Mouse (Mus musculus): Measurements from ENCODE around the gene Lgals2. TPM values are rescaled to one million over a fixed set of nuclear protein-coding genes. Genes with fewer than 3 reads are reported as not detected.

The Lgals2 gene
- polyA plus RNA-seq, 1 experiment from 2014 or later: not detected

DNA sequence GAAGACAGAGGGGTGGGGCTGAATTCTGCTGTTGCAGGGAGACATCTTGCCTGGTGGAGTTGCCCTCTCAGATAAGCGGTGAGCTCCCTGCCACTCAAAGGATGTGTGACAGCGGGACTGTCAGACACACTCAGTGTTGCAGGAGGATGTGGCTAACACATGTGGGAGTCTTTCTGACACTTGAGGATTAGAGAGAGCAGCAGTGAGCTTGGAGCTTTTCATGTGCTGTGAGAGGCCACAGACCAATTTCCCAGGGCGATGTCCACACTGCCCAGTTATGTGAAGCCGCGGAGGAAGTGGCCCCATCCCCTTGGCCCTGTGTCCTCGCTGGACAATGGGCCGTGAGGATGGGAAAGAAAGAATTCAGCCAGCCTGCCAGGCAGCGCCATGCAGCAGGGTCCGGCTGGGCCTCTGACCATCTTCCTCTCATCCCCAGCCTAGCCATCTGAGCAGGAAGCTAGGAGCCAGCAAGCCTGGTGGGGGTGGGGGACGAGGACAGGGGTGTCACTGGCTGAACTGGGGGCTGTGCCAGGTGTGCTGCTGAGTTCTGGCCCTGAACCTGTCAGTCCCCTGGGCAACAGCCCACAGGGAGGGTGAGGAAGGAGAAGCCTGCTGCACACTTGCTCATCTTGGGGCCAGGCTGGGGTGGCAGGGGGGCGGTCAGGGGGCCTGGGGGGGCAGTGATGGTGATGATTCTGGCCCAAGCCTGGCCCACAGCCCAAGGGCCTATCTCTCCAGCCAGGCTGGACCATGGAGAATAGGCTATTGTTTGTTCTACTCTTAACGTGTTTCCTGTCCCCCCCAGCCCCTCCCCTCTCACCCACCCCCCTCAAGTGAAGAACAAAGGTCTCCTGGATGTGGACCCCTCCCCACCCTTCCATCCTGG, 19.9 kb downstream of the Lgals2 start:
- peak overlapping the region; percentile 62 for H3K27ac ChIP-seq (ENCODE audit: low read depth, low read length)
- H3K4me3 ChIP-seq (ENCODE audit: low read depth, low read length): no peak overlapping the region
- peaks cover 16% of the 10 kb centered on the region; the same call in 1 of the 2 replicates for H3K4me1 ChIP-seq (ENCODE audit: control insufficient read depth, insufficient read depth, low read length)
- H3K9ac ChIP-seq (replicated peaks; ENCODE audit: low read depth, low read length): no peak overlapping the region
- H3K9me3 ChIP-seq (ENCODE audit: control insufficient read depth, low read length): no peaks in the 10 kb centered on the region
- WGBS: 7% methylated on average over 12 of the region's 12 CpGs
- no peak overlapping the region for H3K4me2 ChIP-seq (ENCODE audit: low read depth, low read length)
- no peaks in the 10 kb centered on the region for H3K27me3 ChIP-seq (ENCODE audit: control insufficient read depth, insufficient read depth, low read length)
- no peak for ATAC-seq (ENCODE audit: low read depth)
- no peaks in the 10 kb centered on the region for H3K36me3 ChIP-seq (ENCODE audit: control insufficient read depth, insufficient read depth, low read length)

GRCm38 (mm10) chr15:78834233-78835005, 20.9 kb downstream of the Lgals2 start:
- Histone ChIP-seq H3K27ac (ENCODE audit: low read depth, low read length) (no peak overlapping the region), H3K4me1 (ENCODE audit: control insufficient read depth, insufficient read depth, low read length) (peaks cover 8% of the 10 kb centered on the region; the same call in 1 of the 2 replicates), H3K4me2 (ENCODE audit: low read depth, low read length) (no peak overlapping the region), H3K36me3 (ENCODE audit: control insufficient read depth, insufficient read depth, low read length) (no peaks in the 10 kb centered on the region), H3K9me3 (ENCODE audit: control insufficient read depth, low read length) (no peaks in the 10 kb centered on the region), H3K9ac (replicated peaks; ENCODE audit: low read depth, low read length) (no peak overlapping the region), H3K4me3 (ENCODE audit: low read depth, low read length) (no peak overlapping the region), H3K27me3 (ENCODE audit: control insufficient read depth, insufficient read depth, low read length) (no peaks in the 10 kb centered on the region)
- WGBS: 45% methylated on average over 10 of the region's 10 CpGs
- ATAC-seq (ENCODE audit: low read depth): no peak

- no peaks in the 10 kb centered on the region for H3K27me3 ChIP-seq (ENCODE audit: control insufficient read depth, insufficient read depth, low read length)
- ATAC-seq (ENCODE audit: low read depth): no peak
- no peak overlapping the region for H3K4me2 ChIP-seq (ENCODE audit: low read depth, low read length)
- no peaks in the 10 kb centered on the region for H3K9me3 ChIP-seq (ENCODE audit: control insufficient read depth, low read length)
- H3K9ac ChIP-seq (replicated peaks; ENCODE audit: low read depth, low read length): no peak overlapping the region
- no peak overlapping the region for H3K27ac ChIP-seq (ENCODE audit: low read depth, low read length)
- H3K4me1 ChIP-seq (ENCODE audit: control insufficient read depth, insufficient read depth, low read length): peaks cover 6% of the 10 kb centered on the region; the same call in 1 of the 2 replicates
- 98% methylated on average over 3 of the region's 3 CpGs for WGBS
- H3K36me3 ChIP-seq (ENCODE audit: control insufficient read depth, insufficient read depth, low read length): no peaks in the 10 kb centered on the region
- no peak overlapping the region for H3K4me3 ChIP-seq (ENCODE audit: low read depth, low read length)
Measured at GRCm38 (mm10) chr15:78833582-78833981, 21.7 kb downstream of the Lgals2 start.

- no peaks in the 10 kb centered on the region for H3K36me3 ChIP-seq (ENCODE audit: control insufficient read depth, insufficient read depth, low read length)
- H3K27me3 ChIP-seq (ENCODE audit: control insufficient read depth, insufficient read depth, low read length): no peaks in the 10 kb centered on the region
- H3K4me1 ChIP-seq (ENCODE audit: control insufficient read depth, insufficient read depth, low read length): peaks cover 6% of the 10 kb centered on the region; the same call in 1 of the 2 replicates
- H3K27ac ChIP-seq (ENCODE audit: low read depth, low read length): peak overlapping the region; percentile 73
- H3K4me2 ChIP-seq (ENCODE audit: low read depth, low read length): no peak overlapping the region
- H3K9me3 ChIP-seq (ENCODE audit: control insufficient read depth, low read length): no peaks in the 10 kb centered on the region
- peak; percentile 69 for ATAC-seq (ENCODE audit: low read depth)
- WGBS: 10% methylated on average over 14 of the region's 14 CpGs
- 0 out of 2 replicates have a peak overlapping the region, but pooled peaks have one; percentile 7 for H3K9ac ChIP-seq (replicated peaks; ENCODE audit: low read depth, low read length)
- H3K4me3 ChIP-seq (ENCODE audit: low read depth, low read length): no peak overlapping the region
Measured at GRCm38 (mm10) chr15:78832701-78833123, 22.6 kb downstream of the Lgals2 start.

DNA sequence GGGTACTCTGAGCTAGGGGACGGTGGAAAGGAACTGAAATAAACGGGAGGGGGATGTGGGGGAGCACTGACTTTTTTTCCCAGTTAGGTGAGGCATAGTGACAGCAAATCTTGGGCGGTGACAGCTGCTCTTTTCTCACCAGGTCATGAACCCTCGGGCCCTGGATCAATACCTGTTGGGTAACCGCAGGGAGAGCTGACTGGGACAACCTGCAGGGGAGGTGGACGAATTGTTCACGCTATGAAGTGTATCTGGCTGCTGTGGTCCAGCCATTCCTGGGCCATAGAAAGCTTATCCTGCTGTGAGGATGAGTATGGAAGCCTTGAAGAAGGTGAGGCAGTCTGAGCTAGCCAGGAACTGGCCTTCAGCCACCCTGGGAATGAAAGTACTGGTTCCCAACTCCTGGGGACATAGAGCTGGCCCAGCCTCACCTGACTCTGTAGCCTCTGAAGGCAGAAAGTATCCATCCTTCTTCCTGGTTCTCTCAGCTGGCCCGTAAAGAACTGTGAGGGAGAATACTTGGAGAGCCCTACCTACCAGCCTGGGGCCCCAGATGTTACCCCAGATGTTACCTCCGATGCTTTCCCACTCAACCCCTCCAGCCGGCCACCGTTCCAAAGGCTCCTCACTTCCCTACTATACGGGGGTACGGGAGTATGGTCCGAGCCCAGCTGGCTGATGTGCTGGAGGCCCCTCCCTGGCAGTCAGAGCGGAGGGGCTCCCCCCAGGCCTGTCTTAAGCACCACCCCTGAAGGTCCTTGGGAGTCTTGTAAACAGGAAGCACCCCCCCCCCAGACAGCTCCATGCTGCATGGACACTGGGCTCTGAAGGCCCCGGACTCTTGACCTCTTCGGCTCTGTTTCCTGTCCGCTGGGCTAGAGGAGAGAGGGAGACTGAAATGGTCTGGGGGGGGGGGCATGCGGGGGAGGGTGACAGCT, 23.3 kb downstream of the Lgals2 start:
- 53% methylated on average over 18 of the region's 19 CpGs for WGBS
- H3K27ac ChIP-seq (ENCODE audit: low read depth, low read length): peak overlapping the region; percentile 73
- no peaks in the 10 kb centered on the region for H3K27me3 ChIP-seq (ENCODE audit: control insufficient read depth, insufficient read depth, low read length)
- H3K4me2 ChIP-seq (ENCODE audit: low read depth, low read length): no peak overlapping the region
- peak; percentile 15; the same call in 1 of the 2 replicates for ATAC-seq (ENCODE audit: low read depth)
- H3K36me3 ChIP-seq (ENCODE audit: control insufficient read depth, insufficient read depth, low read length): no peaks in the 10 kb centered on the region
- H3K4me1 ChIP-seq (ENCODE audit: control insufficient read depth, insufficient read depth, low read length): peaks cover 6% of the 10 kb centered on the region; the same call in 1 of the 2 replicates
- no peaks in the 10 kb centered on the region for H3K9me3 ChIP-seq (ENCODE audit: control insufficient read depth, low read length)
- no peak overlapping the region for H3K9ac ChIP-seq (replicated peaks; ENCODE audit: low read depth, low read length)
- H3K4me3 ChIP-seq (ENCODE audit: low read depth, low read length): no peak overlapping the region

DNA sequence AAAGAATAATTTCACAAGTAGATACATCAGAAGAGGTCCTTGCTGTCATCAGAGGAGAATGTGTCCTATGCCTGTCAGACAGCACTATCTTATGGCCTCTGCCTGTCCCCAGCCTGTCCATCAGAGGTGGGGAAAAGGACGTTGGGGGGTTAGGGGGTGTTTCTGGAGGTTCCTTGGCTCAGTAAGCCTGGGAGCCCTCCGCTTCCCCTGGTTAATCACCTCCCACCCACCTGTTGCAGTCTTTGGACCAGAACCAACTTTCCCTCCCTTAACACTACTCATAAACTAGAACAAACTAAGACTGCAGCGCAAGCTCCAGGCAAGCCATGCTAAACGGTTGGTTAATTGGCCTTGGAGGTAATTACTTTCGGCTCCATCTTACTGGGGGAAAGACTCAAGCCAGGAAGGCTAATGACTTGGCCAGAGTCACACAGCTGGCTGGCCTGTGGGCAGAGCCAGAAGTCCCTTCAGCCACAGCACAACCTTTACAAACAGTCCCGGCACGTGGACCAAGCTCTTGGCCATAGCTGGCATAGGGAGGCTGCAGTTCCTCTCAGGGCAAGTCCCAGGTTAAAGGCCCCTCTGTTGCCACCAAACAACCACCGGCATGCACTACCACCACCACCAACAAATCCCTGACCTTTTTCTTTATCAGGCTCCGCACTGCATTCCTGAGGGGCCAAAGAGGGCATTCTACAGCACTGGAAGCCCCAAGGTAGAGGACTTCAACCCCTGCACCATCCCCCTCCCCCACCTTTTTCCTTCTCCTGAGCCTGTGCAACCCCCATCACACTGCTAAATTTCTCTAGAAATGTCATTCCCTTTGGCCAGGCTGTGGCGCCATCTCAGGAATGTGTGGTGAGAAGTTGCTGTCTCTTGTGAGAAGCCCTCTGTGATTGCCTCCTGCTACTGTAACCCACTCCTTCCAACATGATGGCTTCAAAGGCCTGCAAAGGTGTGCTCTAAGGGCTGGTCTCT, 24.3 kb downstream of the Lgals2 start:
- H3K9me3 ChIP-seq (ENCODE audit: control insufficient read depth, low read length): no peaks in the 10 kb centered on the region
- no peak overlapping the region for H3K4me3 ChIP-seq (ENCODE audit: low read depth, low read length)
- WGBS: 64% methylated on average over 10 of the region's 10 CpGs
- no peak overlapping the region for H3K9ac ChIP-seq (replicated peaks; ENCODE audit: low read depth, low read length)
- no peak for ATAC-seq (ENCODE audit: low read depth)
- no peak overlapping the region for H3K4me2 ChIP-seq (ENCODE audit: low read depth, low read length)
- peaks cover 6% of the 10 kb centered on the region; the same call in 1 of the 2 replicates for H3K4me1 ChIP-seq (ENCODE audit: control insufficient read depth, insufficient read depth, low read length)
- H3K27ac ChIP-seq (ENCODE audit: low read depth, low read length): no peak overlapping the region
- H3K36me3 ChIP-seq (ENCODE audit: control insufficient read depth, insufficient read depth, low read length): no peaks in the 10 kb centered on the region
- no peaks in the 10 kb centered on the region for H3K27me3 ChIP-seq (ENCODE audit: control insufficient read depth, insufficient read depth, low read length)

GRCm38 (mm10) chr15:78829636-78830035, 25.7 kb downstream of the Lgals2 start:
- ATAC-seq (ENCODE audit: low read depth): no peak
- WGBS: 95% methylated on average over 1 of the region's 1 CpGs
- Histone ChIP-seq H3K27me3 (ENCODE audit: control insufficient read depth, insufficient read depth, low read length) (no peaks in the 10 kb centered on the region), H3K9ac (replicated peaks; ENCODE audit: low read depth, low read length) (no peak overlapping the region), H3K36me3 (ENCODE audit: control insufficient read depth, insufficient read depth, low read length) (no peaks in the 10 kb centered on the region), H3K4me2 (ENCODE audit: low read depth, low read length) (no peak overlapping the region), H3K27ac (ENCODE audit: low read depth, low read length) (no peak overlapping the region), H3K4me1 (ENCODE audit: control insufficient read depth, insufficient read depth, low read length) (peaks cover 4% of the 10 kb centered on the region; the same call in 1 of the 2 replicates), H3K9me3 (ENCODE audit: control insufficient read depth, low read length) (no peaks in the 10 kb centered on the region), H3K4me3 (ENCODE audit: low read depth, low read length) (no peak overlapping the region)

Measured in neural tube, embryonic 14.5 days (tissue).